Mouse (Mus musculus) right cerebral cortex, postnatal 10 days (tissue): ENCODE results near the gene Endou.
A peak's percentile ranks its signal among the peaks of the same experiment; 100 is the strongest.

Experiments
- DNase-seq, 2 experiments: peaks; one replicate each; pipeline ENCODE4 v3.0.0; 2021; ENCODE audit warnings: low spot score in 2 of 2

Gene Endou

GRCm38 (mm10) chr15:97731111-97731510 is at the start of gene Endou:
Gene Endou (minus strand): TSS chr15:97731339.
- DNase-seq, result no peak

GRCm38 (mm10) chr15:97780611-97781031 is 49.5 kb upstream of the Endou start:
- DNase-seq, result peak; percentile 72 to 78

GRCm38 (mm10) chr15:97779576-97779975 is 48.4 kb upstream of the Endou start:
- DNase-seq, result no peak

- no peak for DNase-seq
These were observed 47.4 kb upstream of the Endou start, which contains the start of gene Slc48a1 for GRCm38 (mm10) chr15:97778311-97779098. Gene Slc48a1 (plus strand): TSS chr15:97778520.

- DNase-seq, result no peak
These were observed 45.8 kb upstream of the Endou start for GRCm38 (mm10) chr15:97776919-97777318.

GRCm38 (mm10) chr15:97776514-97776913 is 45.4 kb upstream of the Endou start:
- peak; percentile 66 to 82 for DNase-seq

GRCm38 (mm10) chr15:97773961-97774370 is 42.8 kb upstream of the Endou start:
- no peak for DNase-seq

- DNase-seq, result no peak
These were observed 42.0 kb upstream of the Endou start for GRCm38 (mm10) chr15:97773108-97773507.

- DNase-seq, result no peak
These were observed 39.1 kb upstream of the Endou start for GRCm38 (mm10) chr15:97770280-97770679.

GRCm38 (mm10) chr15:97768192-97768591 is 37.1 kb upstream of the Endou start:
- no peak for DNase-seq

GRCm38 (mm10) chr15:97767280-97768186 is 36.4 kb upstream of the Endou start, which contains the start of gene Rapgef3:
Gene Rapgef3 (minus strand): TSS chr15:97767972.
- peak; percentile 88 for DNase-seq

GRCm38 (mm10) chr15:97766594-97767279 is 35.6 kb upstream of the Endou start:
- peak in 1 of 2 experiments; percentile 57 for DNase-seq

- peak; percentile 71 to 75 for DNase-seq
These were observed 35.1 kb upstream of the Endou start for GRCm38 (mm10) chr15:97766194-97766593.

GRCm38 (mm10) chr15:97765090-97765794 is 34.1 kb upstream of the Endou start:
- no peak for DNase-seq

- no peak for DNase-seq
These were observed 33.4 kb upstream of the Endou start for GRCm38 (mm10) chr15:97764532-97764931.

GRCm38 (mm10) chr15:97763256-97764049 is 32.3 kb upstream of the Endou start:
- DNase-seq, result no peak

- DNase-seq, result no peak
These were observed 31.6 kb upstream of the Endou start for GRCm38 (mm10) chr15:97762733-97763132.

- DNase-seq, result no peak
These were observed 30.3 kb upstream of the Endou start for GRCm38 (mm10) chr15:97761438-97761837.

- no peak for DNase-seq
These were observed 29.8 kb upstream of the Endou start for GRCm38 (mm10) chr15:97760952-97761351.

GRCm38 (mm10) chr15:97760006-97760405 is 28.9 kb upstream of the Endou start:
- DNase-seq, result peak; percentile 76 to 78
